Mouse (Mus musculus): ENCODE measurements around the gene Mrpl51. TPM values are rescaled to one million over a fixed set of nuclear protein-coding genes. Genes with fewer than 3 reads are reported as not detected.
"Not testable (repeated sequence)": the region's sequence is repeated elsewhere in the genome, so short reads cannot be mapped to it uniquely, and the experiment has no call there.

The Mrpl51 gene
- polyA plus RNA-seq, 1 experiment from 2014 or later: 128 TPM

- not testable (repeated sequence) for H3K4me2 ChIP-seq (ENCODE audit: low read length); H3K27ac ChIP-seq (replicated peaks; ENCODE audit: low read depth, low read length); H3K9me3 ChIP-seq (ENCODE audit: control insufficient read depth, low read length); H3K4me3 ChIP-seq (replicated peaks; ENCODE audit: low read depth, low read length); ATAC-seq (ENCODE audit: low FRiP score, low TSS enrichment); DNase-seq; H3K9ac ChIP-seq (replicated peaks; ENCODE audit: low read length); H3K27me3 ChIP-seq (ENCODE audit: control insufficient read depth, insufficient read depth, low read length)
- peaks cover 56% of the 10 kb centered on the region for H3K36me3 ChIP-seq (ENCODE audit: control insufficient read depth, insufficient read depth, low read length)
- H3K4me1 ChIP-seq (ENCODE audit: control insufficient read depth, insufficient read depth, low read length): peaks cover 27% of the 10 kb centered on the region
- WGBS: 73% methylated on average over 12 of the region's 16 CpGs
Observed at GRCm38 (mm10) chr6:125162615-125163305, 28.8 kb upstream of the Mrpl51 start.

GRCm38 (mm10) chr6:125163801-125164657, 27.6 kb upstream of the Mrpl51 start:
- H3K27me3 ChIP-seq (ENCODE audit: control insufficient read depth, insufficient read depth, low read length): no peaks in the 10 kb centered on the region
- DNase-seq (peak; percentile 57), ATAC-seq (ENCODE audit: low FRiP score, low TSS enrichment) (no peak)
- WGBS: 4% methylated on average over 20 of the region's 20 CpGs
- H3K4me1 ChIP-seq (ENCODE audit: control insufficient read depth, insufficient read depth, low read length): peaks cover 27% of the 10 kb centered on the region
- H3K27ac ChIP-seq (replicated peaks; ENCODE audit: low read depth, low read length): peak overlapping the region; percentile 89
- H3K36me3 ChIP-seq (ENCODE audit: control insufficient read depth, insufficient read depth, low read length): peaks cover 61% of the 10 kb centered on the region
- H3K4me3 ChIP-seq (replicated peaks; ENCODE audit: low read depth, low read length): peak overlapping the region; percentile 80
- peak overlapping the region; percentile 91 for H3K9ac ChIP-seq (replicated peaks; ENCODE audit: low read length)
- no peaks in the 10 kb centered on the region for H3K9me3 ChIP-seq (ENCODE audit: control insufficient read depth, low read length)
- H3K4me2 ChIP-seq (ENCODE audit: low read length): peak overlapping the region; percentile 79

- under 1% methylated on average over 38 of the region's 39 CpGs for WGBS
- peak; percentile 87 for DNase-seq
- Histone ChIP-seq H3K4me1 (ENCODE audit: control insufficient read depth, insufficient read depth, low read length) (peaks cover 27% of the 10 kb centered on the region), H3K4me3 (replicated peaks; ENCODE audit: low read depth, low read length) (peak overlapping the region; percentile 80), H3K9me3 (ENCODE audit: control insufficient read depth, low read length) (no peaks in the 10 kb centered on the region), H3K36me3 (ENCODE audit: control insufficient read depth, insufficient read depth, low read length) (peaks cover 61% of the 10 kb centered on the region), H3K27me3 (ENCODE audit: control insufficient read depth, insufficient read depth, low read length) (no peaks in the 10 kb centered on the region), H3K4me2 (ENCODE audit: low read length) (peak overlapping the region; percentile 79), H3K27ac (replicated peaks; ENCODE audit: low read depth, low read length) (peak overlapping the region; percentile 89), H3K9ac (replicated peaks; ENCODE audit: low read length) (peak overlapping the region; percentile 91)
- ATAC-seq (ENCODE audit: low FRiP score, low TSS enrichment): peak; percentile 43
Observed at GRCm38 (mm10) chr6:125164672-125165327, 26.8 kb upstream of the Mrpl51 start.

GRCm38 (mm10) chr6:125165328-125165891, 26.2 kb upstream of the Mrpl51 start:
- peak; percentile 91 for ATAC-seq (ENCODE audit: low FRiP score, low TSS enrichment)
- peak overlapping the region; percentile 79 for H3K4me2 ChIP-seq (ENCODE audit: low read length)
- H3K4me1 ChIP-seq (ENCODE audit: control insufficient read depth, insufficient read depth, low read length): peaks cover 27% of the 10 kb centered on the region
- peak overlapping the region; percentile 91 for H3K9ac ChIP-seq (replicated peaks; ENCODE audit: low read length)
- peak overlapping the region; percentile 80 for H3K4me3 ChIP-seq (replicated peaks; ENCODE audit: low read depth, low read length)
- peaks cover 61% of the 10 kb centered on the region for H3K36me3 ChIP-seq (ENCODE audit: control insufficient read depth, insufficient read depth, low read length)
- peak; percentile 97 for DNase-seq
- H3K9me3 ChIP-seq (ENCODE audit: control insufficient read depth, low read length): no peaks in the 10 kb centered on the region
- peak overlapping the region; percentile 89 for H3K27ac ChIP-seq (replicated peaks; ENCODE audit: low read depth, low read length)
- under 1% methylated on average over 36 of the region's 36 CpGs for WGBS
- H3K27me3 ChIP-seq (ENCODE audit: control insufficient read depth, insufficient read depth, low read length): no peaks in the 10 kb centered on the region

GRCm38 (mm10) chr6:125166051-125166751, 25.4 kb upstream of the Mrpl51 start, which contains the start of gene Gapdh:
Gene Gapdh, minus strand, starts transcription at chr6:125166467.
- no peaks in the 10 kb centered on the region for H3K9me3 ChIP-seq (ENCODE audit: control insufficient read depth, low read length)
- peak; percentile 69 for DNase-seq
- peak within 1 kb of the TSS; percentile 89 for H3K27ac ChIP-seq (replicated peaks; ENCODE audit: low read depth, low read length)
- peaks cover 61% of the 10 kb centered on the region for H3K36me3 ChIP-seq (ENCODE audit: control insufficient read depth, insufficient read depth, low read length)
- no peaks in the 10 kb centered on the region for H3K27me3 ChIP-seq (ENCODE audit: control insufficient read depth, insufficient read depth, low read length)
- H3K4me3 ChIP-seq (replicated peaks; ENCODE audit: low read depth, low read length): peak within 1 kb of the TSS; percentile 80
- H3K4me1 ChIP-seq (ENCODE audit: control insufficient read depth, insufficient read depth, low read length): peaks cover 27% of the 10 kb centered on the region
- WGBS: 1% methylated on average over 18 of the region's 18 CpGs
- H3K4me2 ChIP-seq (ENCODE audit: low read length): peak within 1 kb of the TSS; percentile 79
- ATAC-seq (ENCODE audit: low FRiP score, low TSS enrichment): no peak
- H3K9ac ChIP-seq (replicated peaks; ENCODE audit: low read length): peak within 1 kb of the TSS; percentile 91

- Histone ChIP-seq H3K4me2 (ENCODE audit: low read length) (peak overlapping the region; percentile 79), H3K9me3 (ENCODE audit: control insufficient read depth, low read length) (no peaks in the 10 kb centered on the region), H3K4me3 (replicated peaks; ENCODE audit: low read depth, low read length) (peak overlapping the region; percentile 80; the same call in 1 of the 2 replicates), H3K4me1 (ENCODE audit: control insufficient read depth, insufficient read depth, low read length) (peaks cover 27% of the 10 kb centered on the region), H3K27ac (replicated peaks; ENCODE audit: low read depth, low read length) (peak overlapping the region; percentile 89), H3K9ac (replicated peaks; ENCODE audit: low read length) (no peak overlapping the region; the same call in 1 of the 2 replicates), H3K36me3 (ENCODE audit: control insufficient read depth, insufficient read depth, low read length) (peaks cover 64% of the 10 kb centered on the region), H3K27me3 (ENCODE audit: control insufficient read depth, insufficient read depth, low read length) (no peaks in the 10 kb centered on the region)
- DNase-seq (peak; percentile 59), ATAC-seq (ENCODE audit: low FRiP score, low TSS enrichment) (no peak)
- 15% methylated on average over 10 of the region's 10 CpGs for WGBS
Observed at GRCm38 (mm10) chr6:125166861-125167650, 24.5 kb upstream of the Mrpl51 start.

- H3K9me3 ChIP-seq (ENCODE audit: control insufficient read depth, low read length): no peaks in the 10 kb centered on the region
- no peak overlapping the region for H3K9ac ChIP-seq (replicated peaks; ENCODE audit: low read length)
- DNase-seq (no peak), ATAC-seq (ENCODE audit: low FRiP score, low TSS enrichment) (no peak)
- peaks cover 67% of the 10 kb centered on the region for H3K36me3 ChIP-seq (ENCODE audit: control insufficient read depth, insufficient read depth, low read length)
- H3K4me2 ChIP-seq (ENCODE audit: low read length): no peak overlapping the region
- peaks cover 27% of the 10 kb centered on the region for H3K4me1 ChIP-seq (ENCODE audit: control insufficient read depth, insufficient read depth, low read length)
- no peaks in the 10 kb centered on the region for H3K27me3 ChIP-seq (ENCODE audit: control insufficient read depth, insufficient read depth, low read length)
- H3K27ac ChIP-seq (replicated peaks; ENCODE audit: low read depth, low read length): no peak overlapping the region
- 91% methylated on average over 14 of the region's 14 CpGs for WGBS
- no peak overlapping the region for H3K4me3 ChIP-seq (replicated peaks; ENCODE audit: low read depth, low read length)
Observed at GRCm38 (mm10) chr6:125168086-125168485, 23.5 kb upstream of the Mrpl51 start.
